Mouse (Mus musculus) gastrocnemius, postnatal 14 days (tissue): ENCODE results near the gene Gm20388. TPM values are rescaled to one million over a fixed set of nuclear protein-coding genes. Genes with fewer than 3 reads are reported as not detected.

Source experiments
- DNase-seq: peaks from one replicate; pipeline ENCODE4 v3.0.0; 2021; ENCODE audit warnings: mixed read lengths
- intact Hi-C: fragments of 180-260 bp; cut with DNase I; formaldehyde crosslinking; loops from one replicate; pipeline ENCODE4 v1.15.1; 2025; ENCODE audit warnings: low total_unique reads
- total RNA-seq, 2 experiments: library from RNA; stranded (reverse); gene quantifications; 2 replicates each; pipeline ENCODE4 v1.2.3; 2021

The Gm20388 gene
- total RNA-seq, 2 experiments from 2014 or later, result 5.6 to 6.0 TPM

GRCm38 (mm10) chr8:121955825-121956500 lies 2045.3 kb downstream of the Gm20388 start:
- no peak for DNase-seq
- intact Hi-C loops, result no loop called here

- intact Hi-C loops, result no loop called here
- no peak for DNase-seq
Measured at GRCm38 (mm10) chr8:121958395-121958794, 2047.8 kb downstream of the Gm20388 start.

GRCm38 (mm10) chr8:121962892-121963291 lies 2052.3 kb downstream of the Gm20388 start:
- intact Hi-C loops, result no loop called here

GRCm38 (mm10) chr8:121964716-121965512 lies 2054.3 kb downstream of the Gm20388 start:
- peak; percentile 44 for DNase-seq
- intact Hi-C loops, result no loop called here

More at GRCm38 (mm10) chr8:121962892-121963291, 2052.3 kb downstream of the Gm20388 start:
- no peak for DNase-seq

GRCm38 (mm10) chr8:121966110-121966509 lies 2055.5 kb downstream of the Gm20388 start:
- peak; percentile 39 for DNase-seq
- intact Hi-C loops, result no loop called here

DNA sequence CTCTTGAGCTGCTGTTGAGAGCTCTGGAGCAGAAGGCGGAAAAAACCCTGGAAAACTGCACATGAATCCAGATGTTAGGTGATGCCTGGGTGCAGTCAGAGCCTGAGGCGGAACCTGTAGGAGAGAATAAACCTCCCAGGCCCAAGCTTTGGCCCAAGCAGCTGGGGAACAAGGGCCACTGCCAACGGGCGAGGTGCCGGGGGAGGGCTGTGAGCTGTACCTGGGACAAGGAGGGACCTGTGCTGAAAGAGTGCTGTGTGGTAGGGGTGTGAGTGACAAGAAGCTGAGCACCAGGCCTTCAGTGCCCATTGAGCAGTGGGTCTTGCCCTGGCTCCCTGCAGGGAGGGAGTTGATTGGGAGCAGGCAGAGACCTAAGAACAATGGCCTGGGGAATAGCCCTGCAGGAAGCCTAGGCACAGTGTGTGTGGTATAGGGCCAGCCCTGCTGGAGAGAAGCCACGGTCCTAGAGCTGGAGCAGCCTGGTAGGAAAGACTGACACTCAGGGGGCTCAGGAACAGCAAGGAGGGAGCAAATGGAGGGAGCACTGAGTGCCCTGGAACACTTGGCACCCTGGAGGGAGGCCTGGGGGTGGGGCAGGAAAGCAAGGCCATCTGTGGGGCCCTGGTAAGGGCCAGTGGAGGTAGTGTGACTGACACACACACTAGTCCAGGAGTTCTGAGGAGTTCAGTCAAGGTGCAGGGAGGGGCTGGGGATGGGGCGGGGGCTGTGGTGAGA lies 2056.2 kb downstream of the Gm20388 start:
- DNase-seq, result peak; percentile 41
- intact Hi-C loops, result no loop called here

- intact Hi-C loops, result no loop called here
- no peak for DNase-seq
Measured at GRCm38 (mm10) chr8:121967977-121968376, 2057.3 kb downstream of the Gm20388 start.

- intact Hi-C loops, result no loop called here
- DNase-seq, result no peak
Measured at GRCm38 (mm10) chr8:121968542-121968941, 2057.9 kb downstream of the Gm20388 start.

- no peak for DNase-seq
- intact Hi-C loops, result no loop called here
Measured at GRCm38 (mm10) chr8:121970225-121970624, 2059.6 kb downstream of the Gm20388 start.

DNA sequence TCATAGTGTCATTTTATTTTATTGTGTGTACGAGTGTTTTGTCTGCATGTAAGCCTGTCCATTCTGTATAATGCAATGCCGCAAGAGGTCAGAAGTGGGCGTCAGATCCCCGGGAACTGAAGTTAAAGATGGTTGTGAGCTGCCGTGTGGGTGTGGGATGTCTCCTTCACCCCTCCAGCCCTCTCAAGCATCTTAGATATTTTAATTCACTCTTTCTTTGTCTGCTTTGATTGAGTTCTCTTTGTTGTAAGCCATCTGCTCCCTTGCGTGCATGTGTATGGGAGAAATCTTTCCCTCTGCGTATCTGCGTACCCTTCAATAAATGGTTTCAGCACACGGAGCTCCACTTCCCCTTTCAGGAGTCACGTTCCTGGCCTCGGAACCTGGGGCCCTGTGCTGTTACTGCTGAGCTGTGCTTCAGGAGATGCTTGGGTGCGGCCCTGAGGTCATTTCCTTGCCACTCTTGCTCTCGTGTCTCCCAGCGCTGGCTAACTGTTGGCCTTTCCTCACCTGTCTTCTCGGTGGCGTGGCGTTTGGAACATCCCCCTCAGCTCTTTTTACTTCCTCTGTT lies 2060.9 kb downstream of the Gm20388 start:
- intact Hi-C loops, result no loop called here
- no peak for DNase-seq

- intact Hi-C loops, result no loop called here
Measured at GRCm38 (mm10) chr8:121973906-121974305, 2063.3 kb downstream of the Gm20388 start.

GRCm38 (mm10) chr8:121977819-121978590 lies 2067.4 kb downstream of the Gm20388 start:
- intact Hi-C loops, result loop anchor here (5.0 kb wide), 1 partner anchor 289 kb away; no protein-coding TSS in a partner anchor
- no peak for DNase-seq

More at GRCm38 (mm10) chr8:121973906-121974305, 2063.3 kb downstream of the Gm20388 start:
- no peak for DNase-seq

GRCm38 (mm10) chr8:121978670-121979069 lies 2068.0 kb downstream of the Gm20388 start:
- DNase-seq, result peak; percentile 63
- intact Hi-C loops, result loop anchor here (5.0 kb wide), 1 partner anchor 289 kb away; no protein-coding TSS in a partner anchor

- intact Hi-C loops, result loop anchor here (5.0 kb wide), 1 partner anchor 161 kb away; no protein-coding TSS in a partner anchor
- no peak for DNase-seq
Measured at GRCm38 (mm10) chr8:121980792-121981519, 2070.3 kb downstream of the Gm20388 start.

DNA sequence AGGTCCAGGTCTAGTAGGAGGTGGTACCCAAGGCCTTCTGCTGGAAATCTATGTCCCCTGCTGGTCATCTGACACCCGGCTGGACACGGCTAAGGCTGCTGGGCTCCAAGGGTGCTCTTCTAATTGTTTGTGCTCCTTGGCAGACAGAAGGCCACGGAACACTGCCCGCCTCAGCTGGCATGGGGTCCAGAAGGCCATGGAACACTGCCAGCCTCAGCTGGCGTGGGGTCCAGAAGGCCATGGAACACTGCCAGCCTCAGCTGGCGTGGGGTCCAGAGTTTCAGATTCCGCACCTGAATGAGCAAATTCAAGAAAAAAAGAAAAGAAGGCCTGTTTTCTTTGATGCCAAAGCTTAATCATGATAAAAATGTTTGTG lies 2070.9 kb downstream of the Gm20388 start:
- no peak for DNase-seq
- intact Hi-C loops, result loop anchor here (5.0 kb wide), 1 partner anchor 161 kb away; no protein-coding TSS in a partner anchor

DNA sequence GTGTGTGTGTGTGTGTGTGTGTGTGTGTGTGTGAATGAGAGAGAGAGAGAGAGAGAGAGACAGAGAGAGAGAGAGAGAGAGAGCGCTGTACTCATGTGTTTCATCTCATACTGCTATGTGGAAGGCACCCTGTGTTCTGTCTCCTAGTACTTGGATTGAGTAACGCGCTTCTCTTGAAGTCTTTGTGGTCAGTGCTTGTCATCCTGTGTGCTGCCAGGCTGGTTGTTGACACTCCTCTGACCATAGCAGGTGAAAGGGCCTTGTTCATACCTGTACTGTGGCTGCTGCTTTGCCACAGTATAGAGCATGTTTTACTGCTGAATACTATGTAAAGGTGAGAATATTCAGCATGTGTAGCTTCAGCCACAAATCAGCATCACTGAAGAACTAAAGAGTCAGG lies 2075.0 kb downstream of the Gm20388 start:
- no peak for DNase-seq

DNA sequence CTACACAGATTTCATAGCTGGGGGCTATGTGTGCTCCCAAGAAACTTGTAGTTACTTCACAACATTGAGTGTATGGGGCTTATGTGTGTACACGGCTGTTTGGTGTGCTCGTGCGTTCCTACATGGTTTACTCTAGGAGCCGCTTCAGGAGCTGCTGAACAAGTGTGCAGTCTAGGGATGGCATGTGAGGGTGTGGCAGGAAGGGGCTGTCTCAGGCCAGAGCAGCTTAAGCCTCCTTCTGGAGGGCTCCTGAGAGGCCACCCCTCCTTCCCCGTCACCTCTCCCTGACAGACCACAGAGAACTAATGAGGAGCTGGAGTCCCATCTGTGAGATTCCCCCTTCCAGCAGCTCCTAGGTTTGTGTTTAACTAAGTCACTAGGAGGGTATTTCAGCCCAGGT lies 2077.3 kb downstream of the Gm20388 start:
- no peak for DNase-seq
- intact Hi-C loops, result no loop called here

More for the DNA sequence above, 2075.0 kb downstream of the Gm20388 start:
- intact Hi-C loops, result no loop called here
